ENCODE assay signal across 23 mouse cellular contexts in genomic region chr15:44948626-44949025, GRCm38 (mm10).
DNase-seq lines count a peak whose midpoint lies in the region; ATAC-seq and TF ChIP-seq lines count a peak whose summit lies in the region.
"Had no signal": no experiment of that assay in that cellular context is flagged by ENCODE, and none has a peak within 500 bp of the region (broad histone marks: within the 10 kb centered on the region; RNA-seq: fewer than 3 reads in every experiment).

No protein-coding gene starts in this region.

- TF ChIP-seq CTCF in intestine, postnatal 0 days (IDR thresholded peaks at IDR 0.05; ENCODE audit: low read depth), result no peak

- WGBS in intestine, embryonic 15.5 days, result 66% methylated on average over 4 of the region's 4 CpGs
- 58% methylated on average over 4 of the region's 4 CpGs for WGBS in intestine, postnatal 0 days

- peak; percentile 23; the same call in 1 of the 2 replicates for ATAC-seq in intestine, embryonic 15.5 days
- ATAC-seq in intestine, postnatal 0 days, result no peak
- ATAC-seq: activated CD4-positive, CD25-positive, alpha-beta regulatory T cell, adult 4 months; CD4-positive, CD25-positive, alpha-beta regulatory T cell, adult 4 months; forebrain, embryonic 13.5 days; forebrain, embryonic 15.5 days; Patski had no signal

- no peaks in the 10 kb centered on the region for H3K4me1 ChIP-seq in intestine, embryonic 15.5 days (replicated peaks)
- H3K4me1 ChIP-seq in intestine, postnatal 0 days (replicated peaks; ENCODE audit: control insufficient read depth, insufficient read depth, low read length), result no peaks in the 10 kb centered on the region
- H3K4me1 ChIP-seq: embryonic facial prominence, embryonic 10.5 days; embryonic facial prominence, embryonic 12.5 days; forebrain, embryonic 13.5 days; forebrain, embryonic 15.5 days had no signal

- no peaks in the 10 kb centered on the region for H3K9me3 ChIP-seq in intestine, embryonic 15.5 days
- H3K9me3 ChIP-seq in intestine, postnatal 0 days (ENCODE audit: control insufficient read depth), result no peaks in the 10 kb centered on the region
- H3K9me3 ChIP-seq: embryonic facial prominence, embryonic 10.5 days; embryonic facial prominence, embryonic 12.5 days; forebrain, embryonic 13.5 days; forebrain, embryonic 15.5 days; G1E had no signal

- H3K4me2 ChIP-seq in intestine, embryonic 15.5 days (replicated peaks), result no peak overlapping the region
- no peak overlapping the region for H3K4me2 ChIP-seq in intestine, postnatal 0 days (replicated peaks; ENCODE audit: low read depth)
- H3K4me2 ChIP-seq: embryonic facial prominence, embryonic 12.5 days; forebrain, embryonic 13.5 days; forebrain, embryonic 15.5 days had no signal

- H3K36me3 ChIP-seq in intestine, embryonic 15.5 days, result no peaks in the 10 kb centered on the region
- no peaks in the 10 kb centered on the region for H3K36me3 ChIP-seq in intestine, postnatal 0 days (ENCODE audit: control insufficient read depth, insufficient read depth)
- H3K36me3 ChIP-seq: embryonic facial prominence, embryonic 10.5 days; embryonic facial prominence, embryonic 12.5 days; forebrain, embryonic 15.5 days; G1E had no signal

- no peak overlapping the region for H3K9ac ChIP-seq in intestine, embryonic 15.5 days
- H3K9ac ChIP-seq in intestine, postnatal 0 days (ENCODE audit: low read depth, low read length), result no peak overlapping the region
- H3K9ac ChIP-seq: embryonic facial prominence, embryonic 12.5 days; forebrain, embryonic 13.5 days; forebrain, embryonic 15.5 days had no signal

- DNase-seq in heart, adult 11 months, result peak; percentile 60
- DNase-seq in heart, adult 18-20 months, result no peak
- no peak for DNase-seq in frontal cortex, postnatal 14 days (ENCODE audit: low spot score in 2 of 2)
- DNase-seq: adrenal gland, adult 8-10 months; adrenal gland, postnatal 14 days; adrenal gland, postnatal 36 days; B cell, adult 2 months; cerebellum, adult 11-12 months; cerebellum, adult 2 months; cerebellum, adult 9-10 months; cerebellum, postnatal 10 days; cerebellum, postnatal 25 days had no signal

- no peak overlapping the region for H3K27ac ChIP-seq in intestine, embryonic 15.5 days
- H3K27ac ChIP-seq in intestine, postnatal 0 days (ENCODE audit: low read depth, low read length), result no peak overlapping the region
- H3K27ac ChIP-seq: embryonic facial prominence, embryonic 10.5 days; embryonic facial prominence, embryonic 12.5 days; forebrain, embryonic 13.5 days; forebrain, embryonic 15.5 days had no signal

- no peaks in the 10 kb centered on the region for H3K27me3 ChIP-seq in intestine, embryonic 15.5 days (replicated peaks)
- no peaks in the 10 kb centered on the region for H3K27me3 ChIP-seq in intestine, postnatal 0 days (replicated peaks; ENCODE audit: control insufficient read depth, insufficient read depth, low read length)
- H3K27me3 ChIP-seq: CH12.LX; embryonic facial prominence, embryonic 12.5 days; forebrain, embryonic 13.5 days; forebrain, embryonic 15.5 days; Patski had no signal

- H3K4me3 ChIP-seq in intestine, embryonic 15.5 days (replicated peaks), result no peak overlapping the region
- H3K4me3 ChIP-seq in intestine, postnatal 0 days (ENCODE audit: low read depth, low read length), result no peak overlapping the region
- H3K4me3 ChIP-seq: embryonic facial prominence, embryonic 10.5 days; embryonic facial prominence, embryonic 12.5 days; forebrain, embryonic 13.5 days; forebrain, embryonic 15.5 days had no signal
